Mouse (Mus musculus) midbrain, embryonic 14.5 days (tissue): ENCODE data around the gene Vat1l. TPM values are rescaled to one million over a fixed set of nuclear protein-coding genes. Genes with fewer than 3 reads are reported as not detected.
A peak's percentile ranks its signal among the peaks of the same experiment; 100 is the strongest.

Source experiments
- ATAC-seq: fragments of 200-750 bp; cut with Nextera tagmentation; 2 replicates; pipeline ENCODE4 v1.8.0; 2017; ENCODE audit warnings: moderate number of reproducible peaks, moderate library complexity; ENCODE audit not compliant: low FRiP score, low TSS enrichment
- DNase-seq: peaks from one replicate; pipeline ENCODE4 v3.0.0-alpha.2; 2015
- H3K27ac ChIP-seq: fragments of 300-500 bp; sonication (generic); replicated peaks from 2 replicates; pipeline ENCODE4 v1.5.1; 2014; ENCODE audit warnings: mild to moderate bottlenecking, low read depth, low read length, moderate library complexity
- H3K27me3 ChIP-seq: fragments of 300-500 bp; sonication (generic); 2 replicates; pipeline ENCODE4 v1.6.1; 2014; ENCODE audit warnings: low read length, control low read depth, mixed read lengths; ENCODE audit not compliant: control insufficient read depth, insufficient read depth
- H3K36me3 ChIP-seq: fragments of 300-500 bp; sonication (generic); 2 replicates; pipeline ENCODE4 v1.6.1; 2014; ENCODE audit warnings: low read length, control low read depth; ENCODE audit not compliant: control insufficient read depth, insufficient read depth
- H3K4me1 ChIP-seq: fragments of 300-500 bp; sonication (generic); 2 replicates; pipeline ENCODE4 v1.6.1; 2014; ENCODE audit warnings: mild to moderate bottlenecking, antibody characterized with exemption, low read length, control low read depth; ENCODE audit not compliant: control insufficient read depth, insufficient read depth
- H3K4me2 ChIP-seq: fragments of 300-500 bp; sonication (generic); 2 replicates; pipeline ENCODE4 v1.6.1; 2014; ENCODE audit warnings: mild to moderate bottlenecking, low read length, moderate library complexity
- H3K4me3 ChIP-seq: fragments of 300-500 bp; sonication (generic); replicated peaks from 2 replicates; pipeline ENCODE4 v1.5.1; 2014; ENCODE audit warnings: low read depth, low read length
- H3K9ac ChIP-seq: fragments of 300-500 bp; sonication (generic); replicated peaks from 2 replicates; pipeline ENCODE4 v1.6.1; 2014; ENCODE audit warnings: mild to moderate bottlenecking, low read length, moderate library complexity
- H3K9me3 ChIP-seq: fragments of 300-500 bp; sonication (generic); 2 replicates; pipeline ENCODE4 v1.6.1; 2016; ENCODE audit warnings: low read length, control low read depth, mixed read lengths; ENCODE audit not compliant: control insufficient read depth
- WGBS: fragments of 180-500 bp; shearing (Covaris S2); extraction: QIAGEN DNeasy Blood & Tissue Kit; methylation state at CpG from one replicate; pipeline ENCODE4 v1.1.7; 2014; 5-methylcytosine and 5-hydroxymethylcytosine counted together
- polyA plus RNA-seq: library from polyadenylated mRNA; unstranded; fragments of >200 nt; fragmentation: Nextera tagmentation; extraction: Ambion mirVana; gene quantifications from 2 replicates; pipeline ENCODE4 v1.2.1, GENCODE M21; 2014

Vat1l gene
- polyA plus RNA-seq, 1 experiment from 2014 or later = 29.5 TPM

DNA sequence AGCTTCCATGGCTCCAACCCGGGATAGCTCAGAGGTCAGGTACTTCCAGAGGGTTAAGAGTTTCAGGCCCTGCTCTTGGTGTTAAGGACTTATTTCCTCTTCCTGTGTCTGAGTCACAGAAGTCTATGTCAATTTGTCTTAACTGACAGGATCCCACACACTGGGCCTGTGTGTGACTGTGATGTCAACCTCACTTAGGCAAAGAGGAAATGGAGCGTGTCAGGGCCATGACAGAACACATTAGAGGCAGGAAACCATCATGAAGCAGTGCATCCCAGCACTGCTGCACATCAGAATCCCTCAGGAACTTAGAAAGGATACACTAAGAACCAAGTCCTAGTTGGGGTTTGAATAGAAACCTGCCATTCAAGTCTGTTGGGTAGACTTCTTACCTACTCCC, 56.9 kb downstream of the Vat1l start:
- no peak overlapping the region for H3K4me2 ChIP-seq
- H3K36me3 ChIP-seq = no peaks in the 10 kb centered on the region
- WGBS = 73% methylated on average over 2 of the region's 2 CpGs
- H3K9me3 ChIP-seq = no peaks in the 10 kb centered on the region
- H3K9ac ChIP-seq = no peak overlapping the region
- H3K4me3 ChIP-seq = no peak overlapping the region
- ATAC-seq (no peak), DNase-seq (no peak)
- H3K4me1 ChIP-seq = peaks cover 5% of the 10 kb centered on the region; the same call in 1 of the 2 replicates
- no peak overlapping the region for H3K27ac ChIP-seq
- H3K27me3 ChIP-seq = no peaks in the 10 kb centered on the region

DNA sequence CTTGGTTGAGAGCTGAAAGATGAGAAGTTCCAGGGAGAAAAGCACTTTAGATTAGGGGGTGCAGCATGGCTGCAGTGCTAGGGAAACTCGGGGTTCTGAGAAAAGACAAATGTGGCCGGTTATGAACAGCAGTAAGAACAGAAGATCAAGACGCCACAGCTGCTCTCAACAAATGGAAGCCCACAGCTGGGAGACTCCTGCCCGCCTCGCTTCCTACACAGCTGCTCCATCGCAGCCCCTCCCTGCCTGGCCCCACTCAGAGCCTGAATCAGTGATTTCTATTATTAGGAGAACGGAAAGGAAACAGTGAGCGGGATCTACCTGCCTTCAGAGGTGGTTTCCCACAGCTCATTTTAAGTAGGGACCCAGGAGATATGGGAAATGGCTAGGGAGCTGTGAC, 69.1 kb downstream of the Vat1l start:
- Histone ChIP-seq H3K4me2 (no peak overlapping the region), H3K36me3 (no peaks in the 10 kb centered on the region), H3K4me1 (no peaks in the 10 kb centered on the region), H3K9ac (no peak overlapping the region), H3K4me3 (no peak overlapping the region), H3K27me3 (no peaks in the 10 kb centered on the region), H3K9me3 (no peaks in the 10 kb centered on the region), H3K27ac (peak overlapping the region; percentile 32)
- DNase-seq (no peak), ATAC-seq (no peak)
- WGBS = 74% methylated on average over 8 of the region's 8 CpGs

- no peaks in the 10 kb centered on the region for H3K27me3 ChIP-seq
- WGBS = 71% methylated on average over 1 of the region's 1 CpGs
- no peak overlapping the region for H3K27ac ChIP-seq
- no peak overlapping the region for H3K9ac ChIP-seq
- H3K4me1 ChIP-seq = no peaks in the 10 kb centered on the region
- no peak overlapping the region for H3K4me2 ChIP-seq
- no peaks in the 10 kb centered on the region for H3K36me3 ChIP-seq
- H3K4me3 ChIP-seq = no peak overlapping the region
- H3K9me3 ChIP-seq = no peaks in the 10 kb centered on the region
- DNase-seq = no peak
- ATAC-seq = no peak
Measured at GRCm38 (mm10) chr8:114281101-114281500, 75.7 kb downstream of the Vat1l start.

- H3K27me3 ChIP-seq = no peaks in the 10 kb centered on the region
- peak; percentile 84 for ATAC-seq
- DNase-seq = peak; percentile 75
- no peaks in the 10 kb centered on the region for H3K9me3 ChIP-seq
- H3K4me1 ChIP-seq = peaks cover 21% of the 10 kb centered on the region
- H3K9ac ChIP-seq = peak overlapping the region; percentile 20; the same call in 1 of the 2 replicates
- 15% methylated on average over 11 of the region's 11 CpGs for WGBS
- no peak overlapping the region for H3K4me3 ChIP-seq
- H3K27ac ChIP-seq = peak overlapping the region; percentile 85
- no peaks in the 10 kb centered on the region for H3K36me3 ChIP-seq
- peak overlapping the region; percentile 29 for H3K4me2 ChIP-seq
Measured at GRCm38 (mm10) chr8:114294889-114295748, 89.7 kb downstream of the Vat1l start.

GRCm38 (mm10) chr8:114295749-114296067, 90.3 kb downstream of the Vat1l start:
- peaks cover 21% of the 10 kb centered on the region for H3K4me1 ChIP-seq
- H3K27ac ChIP-seq = peak overlapping the region; percentile 85
- DNase-seq = no peak
- ATAC-seq = no peak
- no peak overlapping the region for H3K4me2 ChIP-seq
- H3K27me3 ChIP-seq = no peaks in the 10 kb centered on the region
- no peaks in the 10 kb centered on the region for H3K9me3 ChIP-seq
- H3K9ac ChIP-seq = no peak overlapping the region
- WGBS = 41% methylated on average over 3 of the region's 3 CpGs
- H3K36me3 ChIP-seq = no peaks in the 10 kb centered on the region
- H3K4me3 ChIP-seq = no peak overlapping the region

DNA sequence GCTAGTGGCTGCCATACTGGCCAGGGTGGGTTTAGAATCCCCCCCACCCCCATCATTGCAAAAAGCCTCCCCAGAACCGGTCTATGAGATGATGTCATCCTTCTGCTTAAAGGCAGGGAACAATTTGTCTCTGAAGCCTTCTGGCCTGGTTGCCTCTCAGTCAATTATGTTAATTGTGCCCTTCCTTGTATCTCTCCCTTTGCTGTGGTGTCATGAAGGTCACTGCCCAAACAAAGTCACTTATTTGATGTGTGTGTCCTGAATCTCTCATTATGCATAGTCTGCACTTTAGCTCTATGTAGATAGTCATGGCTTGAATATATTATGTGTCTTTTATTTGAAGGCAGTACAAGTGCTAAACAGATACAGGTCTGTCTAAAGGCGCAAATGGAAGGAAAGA, 92.8 kb downstream of the Vat1l start:
- Histone ChIP-seq H3K4me2 (no peak overlapping the region), H3K4me1 (peaks cover 21% of the 10 kb centered on the region), H3K4me3 (no peak overlapping the region), H3K36me3 (no peaks in the 10 kb centered on the region), H3K9me3 (no peaks in the 10 kb centered on the region), H3K27me3 (no peaks in the 10 kb centered on the region), H3K27ac (no peak overlapping the region), H3K9ac (no peak overlapping the region)
- DNase-seq (no peak), ATAC-seq (no peak)
- WGBS = 43% methylated on average over 2 of the region's 2 CpGs

- Histone ChIP-seq H3K27me3 (no peaks in the 10 kb centered on the region), H3K36me3 (no peaks in the 10 kb centered on the region), H3K4me3 (no peak overlapping the region), H3K9me3 (no peaks in the 10 kb centered on the region), H3K4me2 (no peak overlapping the region), H3K27ac (no peak overlapping the region), H3K4me1 (peaks cover 14% of the 10 kb centered on the region), H3K9ac (no peak overlapping the region)
- peak; percentile 60 for DNase-seq
- 66% methylated on average over 7 of the region's 7 CpGs for WGBS
- ATAC-seq = no peak
Measured at GRCm38 (mm10) chr8:114300072-114300471, 94.7 kb downstream of the Vat1l start.

- 78% methylated on average over 5 of the region's 5 CpGs for WGBS
- peak; percentile 35 for DNase-seq
- Histone ChIP-seq H3K27me3 (no peaks in the 10 kb centered on the region), H3K27ac (no peak overlapping the region), H3K4me1 (no peaks in the 10 kb centered on the region), H3K9ac (no peak overlapping the region), H3K4me2 (no peak overlapping the region), H3K4me3 (no peak overlapping the region), H3K36me3 (no peaks in the 10 kb centered on the region), H3K9me3 (no peaks in the 10 kb centered on the region)
- ATAC-seq = no peak
Measured at GRCm38 (mm10) chr8:114306296-114306695, 100.9 kb downstream of the Vat1l start.

- 47% methylated on average over 5 of the region's 5 CpGs for WGBS
- H3K4me2 ChIP-seq = no peak overlapping the region
- no peak for ATAC-seq
- no peak overlapping the region for H3K9ac ChIP-seq
- H3K36me3 ChIP-seq = no peaks in the 10 kb centered on the region
- H3K27me3 ChIP-seq = no peaks in the 10 kb centered on the region
- H3K4me1 ChIP-seq = no peaks in the 10 kb centered on the region
- H3K4me3 ChIP-seq = no peak overlapping the region
- no peak for DNase-seq
- no peak overlapping the region for H3K27ac ChIP-seq
- no peaks in the 10 kb centered on the region for H3K9me3 ChIP-seq
Measured at GRCm38 (mm10) chr8:114314669-114315325, 109.4 kb downstream of the Vat1l start.
